Mouse (Mus musculus) kidney, adult 2 months (tissue): Measurements from ENCODE around the gene Phf14.
"Not testable (repeated sequence)": the region's sequence is repeated elsewhere in the genome, so short reads cannot be mapped to it uniquely, and the experiment has no call there.

ENCODE experiments used
- CTCF ChIP-seq: fragments of 200-500 bp; conservative IDR thresholded peaks from 2 replicates; pipeline ENCODE4 v1.5.1; 2011; ENCODE audit warnings: low read depth, mild to moderate bottlenecking, control low read depth, low read length, moderate library complexity, mixed read lengths; ENCODE audit not compliant: insufficient read depth, insufficient read length
- POLR2A ChIP-seq: fragments of 200-500 bp; IDR thresholded peaks from one replicate; pipeline ENCODE4 v1.6.1; 2011; ENCODE audit warnings: low read depth, low read length, control low read depth

- TF ChIP-seq CTCF, POLR2A: not testable (repeated sequence)
Measured at GRCm38 (mm10) chr6:12126601-12127000, 219.0 kb downstream of the Phf14 start.
